Mouse (Mus musculus) urinary bladder, adult 2 months (tissue): ENCODE results near the gene Babam1. TPM values are rescaled to one million over a fixed set of nuclear protein-coding genes. Genes with fewer than 3 reads are reported as not detected.

Experiments used
- DNase-seq: peaks from one replicate; pipeline ENCODE4 v3.0.0; 2022; ENCODE audit warnings: low spot score
- polyA plus RNA-seq: library from polyadenylated mRNA; depleted of rRNA; stranded (reverse); fragments of >200 nt; gene quantifications from 2 replicates; pipeline ENCODE4 v1.2.3, GENCODE M21; 2012; rRNA removed

The Babam1 gene
- polyA plus RNA-seq = 87.3 and 92.4 TPM in 2 replicates

- DNase-seq = peak; percentile 72
Observed at GRCm38 (mm10) chr8:71396639-71397305, at the start of gene Babam1. Babam1 (plus strand) TSS chr8:71396861.

- DNase-seq = no peak
Observed at GRCm38 (mm10) chr8:71351117-71351516, 45.5 kb upstream of the Babam1 start.

- DNase-seq = no peak
Observed at GRCm38 (mm10) chr8:71351520-71351919, 45.1 kb upstream of the Babam1 start.

- DNase-seq = no peak
Observed at GRCm38 (mm10) chr8:71358026-71358425, 38.6 kb upstream of the Babam1 start.

- DNase-seq = peak; percentile 86
Observed at GRCm38 (mm10) chr8:71366771-71367528, 29.7 kb upstream of the Babam1 start, which contains the start of gene Use1. Use1 (plus strand) TSS chr8:71366848.

- no peak for DNase-seq
Observed at GRCm38 (mm10) chr8:71367529-71368176, 29.0 kb upstream of the Babam1 start.

- no peak for DNase-seq
Observed at GRCm38 (mm10) chr8:71368366-71368765, 28.3 kb upstream of the Babam1 start.

GRCm38 (mm10) chr8:71369040-71369718 is 27.5 kb upstream of the Babam1 start:
- no peak for DNase-seq

- no peak for DNase-seq
Observed at GRCm38 (mm10) chr8:71370711-71371235, 25.9 kb upstream of the Babam1 start.

GRCm38 (mm10) chr8:71371236-71371848 is 25.3 kb upstream of the Babam1 start, which contains the start of gene Ocel1:
Ocel1 (plus strand) TSS chr8:71371298.
- DNase-seq = peak; percentile 100

- no peak for DNase-seq
Observed at GRCm38 (mm10) chr8:71372427-71372826, 24.2 kb upstream of the Babam1 start.

- DNase-seq = no peak
Observed at GRCm38 (mm10) chr8:71373000-71373399, 23.7 kb upstream of the Babam1 start.

GRCm38 (mm10) chr8:71374616-71375206 is 21.9 kb upstream of the Babam1 start:
- no peak for DNase-seq

- no peak for DNase-seq
Observed at GRCm38 (mm10) chr8:71375581-71376422, 20.9 kb upstream of the Babam1 start.

- no peak for DNase-seq
Observed at GRCm38 (mm10) chr8:71376423-71377030, 20.1 kb upstream of the Babam1 start.

- DNase-seq = no peak
Observed at GRCm38 (mm10) chr8:71379008-71379407, 17.7 kb upstream of the Babam1 start.

GRCm38 (mm10) chr8:71379512-71380075 is 17.1 kb upstream of the Babam1 start:
- no peak for DNase-seq

GRCm38 (mm10) chr8:71380178-71381171 is 16.2 kb upstream of the Babam1 start:
- no peak for DNase-seq
